Mouse (Mus musculus): ENCODE data around the gene Pmfbp1.

- TF ChIP-seq CTCF (IDR thresholded peaks at IDR 0.05; ENCODE audit: borderline replicate concordance, extremely low read depth, insufficient read depth, insufficient read length) = peak; percentile 72
- TF ChIP-seq POLR2A (IDR thresholded peaks at IDR 0.05; ENCODE audit: borderline replicate concordance, extremely low read depth, insufficient read depth, insufficient read length, poor library complexity, severe bottlenecking) = no peak
Observed at GRCm38 (mm10) chr8:109551663-109552062, 57.8 kb downstream of the Pmfbp1 start.
